In the genomic region with DNA sequence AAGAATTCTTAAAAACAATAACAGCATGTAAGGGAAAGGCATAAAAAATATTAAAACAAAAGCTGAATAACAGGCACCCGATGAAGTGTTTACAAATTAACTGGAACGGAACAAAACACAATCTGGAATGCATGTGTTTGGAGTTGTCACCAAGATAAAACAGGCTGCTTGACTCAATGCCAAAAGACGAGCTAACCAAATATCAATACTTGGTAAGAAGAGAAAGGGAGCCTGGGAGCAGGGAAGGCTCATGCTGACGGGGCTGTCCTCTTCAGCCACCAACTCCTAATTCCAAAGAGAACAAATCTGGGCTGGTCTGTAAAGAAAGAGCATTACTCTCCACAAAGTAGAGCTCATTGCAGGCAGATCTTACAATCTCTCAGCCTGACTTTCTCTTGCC, we compare ENCODE assay signal across 28 mouse cellular contexts.
DNase-seq lines count a peak whose midpoint lies in the region; ATAC-seq and TF ChIP-seq lines count a peak whose summit lies in the region.
"Had no signal": no experiment of that assay in that cellular context is flagged by ENCODE, and none has a peak within 500 bp of the region (broad histone marks: within the 10 kb centered on the region; RNA-seq: fewer than 3 reads in every experiment).

No protein-coding gene starts in this region.

- no peak for TF ChIP-seq EP300 in lung, postnatal 0 days (IDR thresholded peaks at IDR 0.05)

- no peak overlapping the region for H3K4me3 ChIP-seq in hindbrain, postnatal 0 days (ENCODE audit: low read length)
- H3K4me3 ChIP-seq in hindbrain, embryonic 10.5 days, result no peak overlapping the region
- no peak overlapping the region for H3K4me3 ChIP-seq in lung, postnatal 0 days (ENCODE audit: low read depth, low read length)
- H3K4me3 ChIP-seq: heart, embryonic 10.5 days; heart, embryonic 15.5 days; hindbrain, embryonic 12.5 days had no signal

- no peaks in the 10 kb centered on the region for H3K27me3 ChIP-seq in hindbrain, postnatal 0 days (ENCODE audit: insufficient read depth, low read length)
- no peaks in the 10 kb centered on the region for H3K27me3 ChIP-seq in hindbrain, embryonic 10.5 days (ENCODE audit: insufficient read depth, poor library complexity, severe bottlenecking)
- no peaks in the 10 kb centered on the region for H3K27me3 ChIP-seq in lung, postnatal 0 days (replicated peaks; ENCODE audit: insufficient read depth, low read length)
- H3K27me3 ChIP-seq: CH12.LX; heart, embryonic 15.5 days; hindbrain, embryonic 12.5 days had no signal

- no peaks in the 10 kb centered on the region for H3K36me3 ChIP-seq in hindbrain, postnatal 0 days (ENCODE audit: insufficient read depth, low read length)
- no peaks in the 10 kb centered on the region for H3K36me3 ChIP-seq in hindbrain, embryonic 10.5 days
- no peaks in the 10 kb centered on the region for H3K36me3 ChIP-seq in lung, postnatal 0 days (ENCODE audit: insufficient read depth, low read length)
- H3K36me3 ChIP-seq: heart, embryonic 10.5 days; heart, embryonic 15.5 days; hindbrain, embryonic 12.5 days had no signal

- DNase-seq in cerebellum, postnatal 10 days, result peak; percentile 53 to 69
- DNase-seq in cerebellum, postnatal 4 days (ENCODE audit: low spot score in 2 of 2), result no peak
- peak; percentile 50 for DNase-seq in hindbrain, postnatal 0 days (ENCODE audit: low spot score)
- DNase-seq in hindbrain, embryonic 10.5 days (ENCODE audit: low spot score), result no peak
- peak; percentile 24 for DNase-seq in lung, postnatal 0 days (ENCODE audit: low spot score)
- no peak for DNase-seq in lung, adult 18-20 months
- peak; percentile 49 for DNase-seq in Muller cell, postnatal 12 days (ENCODE audit: inconsistent ontology term)
- no peak for DNase-seq in spleen, postnatal 10 days (ENCODE audit: low spot score in 2 of 2)
- DNase-seq: adrenal gland, adult 8-10 months; cerebellum, adult 11 months; cerebellum, adult 9-10 months; gastrocnemius, postnatal 10 days; kidney, adult 8-10 months; kidney, postnatal 4 days; left cerebral cortex, postnatal 4 days; right cerebral cortex, adult 18-20 months; spleen, adult 18-20 months; thymus, adult 18-20 months; thymus, postnatal 25 days had no signal

- H3K27ac ChIP-seq in hindbrain, postnatal 0 days, result no peak overlapping the region
- H3K27ac ChIP-seq in hindbrain, embryonic 10.5 days, result no peak overlapping the region
- H3K27ac ChIP-seq in lung, postnatal 0 days (ENCODE audit: low read length), result no peak overlapping the region
- H3K27ac ChIP-seq: heart, embryonic 10.5 days; heart, embryonic 15.5 days; hindbrain, embryonic 12.5 days; kidney, postnatal 0 days; stomach, postnatal 0 days had no signal

- H3K9ac ChIP-seq in hindbrain, postnatal 0 days (replicated peaks; ENCODE audit: low read length), result no peak overlapping the region
- H3K9ac ChIP-seq in lung, postnatal 0 days (replicated peaks; ENCODE audit: low read depth), result no peak overlapping the region
- H3K9ac ChIP-seq: heart, embryonic 15.5 days; hindbrain, embryonic 12.5 days had no signal

- H3K9me3 ChIP-seq in hindbrain, postnatal 0 days (ENCODE audit: low read length), result no peaks in the 10 kb centered on the region
- no peaks in the 10 kb centered on the region for H3K9me3 ChIP-seq in hindbrain, embryonic 10.5 days
- no peaks in the 10 kb centered on the region for H3K9me3 ChIP-seq in lung, postnatal 0 days (ENCODE audit: low read length)
- H3K9me3 ChIP-seq: heart, embryonic 10.5 days; heart, embryonic 15.5 days; hindbrain, embryonic 12.5 days had no signal

- TF ChIP-seq CTCF in hindbrain, postnatal 0 days (IDR thresholded peaks at IDR 0.05; ENCODE audit: low read depth), result no peak
- no peak for TF ChIP-seq CTCF in lung, postnatal 0 days (IDR thresholded peaks at IDR 0.05)

- WGBS in hindbrain, postnatal 0 days, result 21% methylated on average over 4 of the region's 4 CpGs
- WGBS in hindbrain, embryonic 10.5 days, result 64% methylated on average over 4 of the region's 4 CpGs
- WGBS in lung, postnatal 0 days, result 32% methylated on average over 4 of the region's 4 CpGs

- H3K4me1 ChIP-seq in hindbrain, postnatal 0 days (ENCODE audit: insufficient read depth, low read length), result no peaks in the 10 kb centered on the region
- H3K4me1 ChIP-seq in hindbrain, embryonic 10.5 days (replicated peaks), result no peaks in the 10 kb centered on the region
- no peaks in the 10 kb centered on the region for H3K4me1 ChIP-seq in lung, postnatal 0 days (ENCODE audit: insufficient read depth, low read depth, low read length)
- H3K4me1 ChIP-seq: heart, embryonic 10.5 days; heart, embryonic 15.5 days; hindbrain, embryonic 12.5 days had no signal

- H3K4me2 ChIP-seq in hindbrain, postnatal 0 days (ENCODE audit: low read depth, low read length), result no peak overlapping the region
- H3K4me2 ChIP-seq in lung, postnatal 0 days (replicated peaks; ENCODE audit: low read depth, low read length), result no peak overlapping the region
- H3K4me2 ChIP-seq: heart, embryonic 15.5 days; hindbrain, embryonic 12.5 days; liver, embryonic 11.5 days; midbrain, embryonic 11.5 days had no signal

- no peak for ATAC-seq in hindbrain, postnatal 0 days
- ATAC-seq in lung, postnatal 0 days, result no peak
- ATAC-seq: intestine, embryonic 16.5 days had no signal

Comparison
In these comparisons a context has a peak if more than half of its experiments do, and no peak if none do; other contexts are left out.
1. DNase-seq: peak in cerebellum, postnatal 10 days (2 of 2), hindbrain, postnatal 0 days (single experiment), lung, postnatal 0 days (single experiment) and Muller cell, postnatal 12 days (single experiment); none in cerebellum, postnatal 4 days (0 of 2), hindbrain, embryonic 10.5 days (single experiment), lung, adult 18-20 months (0 of 2) and spleen, postnatal 10 days (0 of 2).